28 mouse cellular contexts compared by ENCODE assay signal in genomic region chr1:167012616-167013015, GRCm38 (mm10). TPM values are rescaled to one million over a fixed set of nuclear protein-coding genes. Genes with fewer than 3 reads are reported as not detected.
DNase-seq lines count a peak whose midpoint lies in the region; ATAC-seq lines count a peak whose summit lies in the region.
"Had no signal": no experiment of that assay in that cellular context is flagged by ENCODE, and none has a peak within 500 bp of the region (broad histone marks: within the 10 kb centered on the region; RNA-seq: fewer than 3 reads in every experiment).

No protein-coding gene starts in this region.

- peak; percentile 31 for DNase-seq in lung, postnatal 36 days
- no peak for DNase-seq in lung, postnatal 14 days
- no peak for DNase-seq in neural tube, embryonic 11.5 days (ENCODE audit: low spot score)
- DNase-seq in cerebellum, adult 18-20 months = no peak
- DNase-seq: adrenal gland, postnatal 14 days; cerebellum, adult 11-12 months; gastrocnemius, adult 2 months; heart, postnatal 14 days; kidney, adult 2 months; kidney, postnatal 36 days; thymus, adult 2 months; thymus, postnatal 36 days had no signal

- H3K27me3 ChIP-seq in forebrain, embryonic 15.5 days = no peaks in the 10 kb centered on the region
- no peaks in the 10 kb centered on the region for H3K27me3 ChIP-seq in forebrain, embryonic 12.5 days
- H3K27me3 ChIP-seq in neural tube, embryonic 11.5 days (ENCODE audit: control insufficient read depth, insufficient read depth, low read length) = no peaks in the 10 kb centered on the region
- H3K27me3 ChIP-seq in neural tube, embryonic 15.5 days (replicated peaks) = no peaks in the 10 kb centered on the region
- H3K27me3 ChIP-seq: embryonic facial prominence, embryonic 13.5 days; heart, embryonic 13.5 days; hindbrain, embryonic 15.5 days; intestine, embryonic 15.5 days; lung, embryonic 15.5 days; neural tube, embryonic 12.5 days had no signal

- peak overlapping the region; percentile 67; the same call in 1 of the 2 replicates for H3K27ac ChIP-seq in forebrain, embryonic 15.5 days (replicated peaks)
- no peak overlapping the region for H3K27ac ChIP-seq in forebrain, embryonic 12.5 days
- H3K27ac ChIP-seq in neural tube, embryonic 11.5 days (ENCODE audit: low read depth, low read length) = peak overlapping the region; percentile 45
- H3K27ac ChIP-seq in neural tube, embryonic 15.5 days (replicated peaks) = no peak overlapping the region
- H3K27ac ChIP-seq: embryonic facial prominence, embryonic 13.5 days; forebrain, embryonic 10.5 days; gastrocnemius, adult 2 months; heart, embryonic 13.5 days; hindbrain, embryonic 15.5 days; intestine, embryonic 15.5 days; layer of hippocampus, adult 2 months; left cerebral cortex, adult 2 months; limb, embryonic 13.5 days; lung, embryonic 15.5 days; neural tube, embryonic 12.5 days had no signal

- H3K9me3 ChIP-seq in forebrain, embryonic 15.5 days = no peaks in the 10 kb centered on the region
- no peaks in the 10 kb centered on the region for H3K9me3 ChIP-seq in forebrain, embryonic 12.5 days
- no peaks in the 10 kb centered on the region for H3K9me3 ChIP-seq in neural tube, embryonic 11.5 days (ENCODE audit: control insufficient read depth, low read length)
- H3K9me3 ChIP-seq in neural tube, embryonic 15.5 days (replicated peaks) = no peaks in the 10 kb centered on the region
- H3K9me3 ChIP-seq: embryonic facial prominence, embryonic 13.5 days; forebrain, embryonic 10.5 days; heart, embryonic 13.5 days; hindbrain, embryonic 15.5 days; intestine, embryonic 15.5 days; limb, embryonic 13.5 days; lung, embryonic 15.5 days; megakaryocyte, embryonic 14.5 days; neural tube, embryonic 12.5 days had no signal

- H3K36me3 ChIP-seq in forebrain, embryonic 15.5 days = no peaks in the 10 kb centered on the region
- no peaks in the 10 kb centered on the region for H3K36me3 ChIP-seq in forebrain, embryonic 12.5 days (replicated peaks)
- H3K36me3 ChIP-seq in neural tube, embryonic 11.5 days (ENCODE audit: control insufficient read depth, insufficient read depth, low read length) = no peaks in the 10 kb centered on the region
- no peaks in the 10 kb centered on the region for H3K36me3 ChIP-seq in neural tube, embryonic 15.5 days
- H3K36me3 ChIP-seq: embryonic facial prominence, embryonic 13.5 days; forebrain, embryonic 10.5 days; heart, embryonic 13.5 days; hindbrain, embryonic 15.5 days; intestine, embryonic 15.5 days; limb, embryonic 13.5 days; lung, embryonic 15.5 days; neural tube, embryonic 12.5 days had no signal

- H3K4me2 ChIP-seq in forebrain, embryonic 15.5 days (replicated peaks) = no peak overlapping the region
- no peak overlapping the region for H3K4me2 ChIP-seq in forebrain, embryonic 12.5 days
- no peak overlapping the region for H3K4me2 ChIP-seq in neural tube, embryonic 11.5 days (ENCODE audit: low read depth)
- H3K4me2 ChIP-seq in neural tube, embryonic 15.5 days = no peak overlapping the region
- H3K4me2 ChIP-seq: embryonic facial prominence, embryonic 13.5 days; heart, embryonic 13.5 days; hindbrain, embryonic 15.5 days; intestine, embryonic 15.5 days; limb, embryonic 13.5 days; liver, embryonic 11.5 days; lung, embryonic 15.5 days; neural tube, embryonic 12.5 days had no signal

- H3K4me1 ChIP-seq in forebrain, embryonic 15.5 days = peaks cover 31% of the 10 kb centered on the region
- peaks cover 31% of the 10 kb centered on the region for H3K4me1 ChIP-seq in forebrain, embryonic 12.5 days
- peaks cover 9% of the 10 kb centered on the region for H3K4me1 ChIP-seq in neural tube, embryonic 11.5 days (ENCODE audit: control insufficient read depth, insufficient read depth, low read length)
- H3K4me1 ChIP-seq in neural tube, embryonic 15.5 days = peaks cover 17% of the 10 kb centered on the region
- H3K4me1 ChIP-seq: heart, embryonic 13.5 days; intestine, embryonic 15.5 days; limb, embryonic 13.5 days; lung, embryonic 15.5 days; megakaryocyte, embryonic 14.5 days had no signal

- no peak for ATAC-seq in forebrain, embryonic 15.5 days (replicated peaks)
- ATAC-seq in forebrain, embryonic 12.5 days (ENCODE audit: low FRiP score) = no peak
- no peak for ATAC-seq in neural tube, embryonic 11.5 days (ENCODE audit: insufficient read depth, low FRiP score, low TSS enrichment)
- no peak for ATAC-seq in neural tube, embryonic 15.5 days (ENCODE audit: low FRiP score)
- ATAC-seq: intestine, embryonic 15.5 days; Patski had no signal

- WGBS in forebrain, embryonic 15.5 days = 50% methylated on average over 8 of the region's 8 CpGs
- WGBS in forebrain, embryonic 12.5 days = 62% methylated on average over 8 of the region's 8 CpGs
- 66% methylated on average over 8 of the region's 8 CpGs for WGBS in neural tube, embryonic 11.5 days
- WGBS in neural tube, embryonic 15.5 days = 55% methylated on average over 8 of the region's 8 CpGs

- H3K4me3 ChIP-seq in forebrain, embryonic 15.5 days = no peak overlapping the region
- no peak overlapping the region for H3K4me3 ChIP-seq in forebrain, embryonic 12.5 days (replicated peaks)
- H3K4me3 ChIP-seq in neural tube, embryonic 11.5 days (ENCODE audit: low read depth, low read length) = no peak overlapping the region
- no peak overlapping the region for H3K4me3 ChIP-seq in neural tube, embryonic 15.5 days (replicated peaks)
- H3K4me3 ChIP-seq: embryonic facial prominence, embryonic 13.5 days; forebrain, embryonic 10.5 days; gastrocnemius, adult 2 months; heart, embryonic 13.5 days; hindbrain, embryonic 15.5 days; intestine, embryonic 15.5 days; layer of hippocampus, adult 2 months; left cerebral cortex, adult 2 months; limb, embryonic 13.5 days; lung, embryonic 15.5 days; megakaryocyte, embryonic 14.5 days; neural tube, embryonic 12.5 days had no signal

- H3K9ac ChIP-seq in forebrain, embryonic 15.5 days (replicated peaks) = no peak overlapping the region
- H3K9ac ChIP-seq in forebrain, embryonic 12.5 days = no peak overlapping the region
- H3K9ac ChIP-seq in neural tube, embryonic 11.5 days (ENCODE audit: low read length) = no peak overlapping the region
- no peak overlapping the region for H3K9ac ChIP-seq in neural tube, embryonic 15.5 days (replicated peaks)
- H3K9ac ChIP-seq: embryonic facial prominence, embryonic 13.5 days; heart, embryonic 13.5 days; hindbrain, embryonic 15.5 days; intestine, embryonic 15.5 days; limb, embryonic 13.5 days; lung, embryonic 15.5 days; neural tube, embryonic 12.5 days had no signal

RNA-seq across cellular contexts. Expression of gene Fam78b, which starts 11.4 kb away (rescaled TPM):
- 7.6 and 10.1 TPM in 2 replicates for polyA plus RNA-seq in forebrain, embryonic 15.5 days (2015; fragmentation: Nextera tagmentation; extraction: Ambion mirVana)
- polyA plus RNA-seq in forebrain, embryonic 12.5 days (2016; fragmentation: Nextera tagmentation; extraction: Ambion mirVana) = 5.0 and 5.9 TPM in 2 replicates
- 10.8 and 14.5 TPM in 2 replicates for polyA plus RNA-seq in neural tube, embryonic 11.5 days (2014; fragmentation: Nextera tagmentation; extraction: Ambion mirVana)
- 8.7 and 9.3 TPM in 2 replicates for polyA plus RNA-seq in neural tube, embryonic 15.5 days (2015; fragmentation: Nextera tagmentation; extraction: Ambion mirVana)
- polyA plus RNA-seq: Patski had no signal

Comparison
In these comparisons a context has a peak if more than half of its experiments do, and no peak if none do; other contexts are left out.
1. H3K27ac ChIP-seq: peak in forebrain, embryonic 15.5 days (single experiment) and neural tube, embryonic 11.5 days (single experiment); none in forebrain, embryonic 12.5 days (single experiment) and neural tube, embryonic 15.5 days (single experiment).